Mouse (Mus musculus) intestine, embryonic 15.5 days (tissue): ENCODE measurements around the gene Tm4sf20. TPM values are rescaled to one million over a fixed set of nuclear protein-coding genes. Genes with fewer than 3 reads are reported as not detected.

Source experiments
- ATAC-seq: fragments of 200-750 bp; cut with Nextera tagmentation; 2 replicates; pipeline ENCODE4 v1.8.0; 2017; ENCODE audit warnings: moderate TSS enrichment, moderate library complexity
- H3K27ac ChIP-seq: fragments of 300-500 bp; sonication (generic); 2 replicates; pipeline ENCODE4 v1.5.1; 2015; ENCODE audit warnings: mild to moderate bottlenecking, inconsistent platforms
- H3K27me3 ChIP-seq: fragments of 300-500 bp; sonication (generic); replicated peaks from 2 replicates; pipeline ENCODE4 v1.6.1; 2015; ENCODE audit warnings: inconsistent platforms
- H3K36me3 ChIP-seq: fragments of 300-500 bp; sonication (generic); 2 replicates; pipeline ENCODE4 v1.6.1; 2015; ENCODE audit warnings: inconsistent platforms
- H3K4me1 ChIP-seq: fragments of 300-500 bp; sonication (generic); replicated peaks from 2 replicates; pipeline ENCODE4 v1.6.1; 2015; ENCODE audit warnings: inconsistent platforms
- H3K4me2 ChIP-seq: fragments of 300-500 bp; sonication (generic); replicated peaks from 2 replicates; pipeline ENCODE4 v1.6.1; 2015; ENCODE audit warnings: mild to moderate bottlenecking, inconsistent platforms
- H3K4me3 ChIP-seq: fragments of 300-500 bp; sonication (generic); replicated peaks from 2 replicates; pipeline ENCODE4 v1.5.1; 2015; ENCODE audit warnings: inconsistent platforms
- H3K9ac ChIP-seq: fragments of 300-500 bp; sonication (generic); 2 replicates; pipeline ENCODE4 v1.6.1; 2015; ENCODE audit warnings: inconsistent platforms
- H3K9me3 ChIP-seq: fragments of 300-500 bp; sonication (generic); 2 replicates; pipeline ENCODE4 v1.6.1; 2016; ENCODE audit warnings: inconsistent platforms
- WGBS: fragments of 180-500 bp; shearing (Covaris S2); methylation state at CpG from one replicate; pipeline ENCODE4 v1.1.7; 2015; 5-methylcytosine and 5-hydroxymethylcytosine counted together
- polyA plus RNA-seq: library from polyadenylated mRNA; unstranded; fragments of >200 nt; fragmentation: Nextera tagmentation; extraction: Ambion mirVana; gene quantifications from 2 replicates; pipeline ENCODE4 v1.2.1, GENCODE M21; 2015

Tm4sf20 gene
- polyA plus RNA-seq, 1 experiment from 2014 or later = 153 TPM

GRCm38 (mm10) chr1:82795702-82796443 is 27.6 kb upstream of the Tm4sf20 start:
- H3K4me2 ChIP-seq = no peak overlapping the region
- no peaks in the 10 kb centered on the region for H3K9me3 ChIP-seq
- H3K4me1 ChIP-seq = no peaks in the 10 kb centered on the region
- ATAC-seq = no peak
- no peaks in the 10 kb centered on the region for H3K27me3 ChIP-seq
- no peak overlapping the region for H3K9ac ChIP-seq
- H3K4me3 ChIP-seq = no peak overlapping the region
- WGBS = 56% methylated on average over 18 of the region's 18 CpGs
- no peaks in the 10 kb centered on the region for H3K36me3 ChIP-seq
- no peak overlapping the region for H3K27ac ChIP-seq

- Histone ChIP-seq H3K4me2 (no peak overlapping the region), H3K27ac (no peak overlapping the region), H3K4me3 (no peak overlapping the region), H3K4me1 (no peaks in the 10 kb centered on the region), H3K36me3 (no peaks in the 10 kb centered on the region), H3K9ac (no peak overlapping the region), H3K27me3 (no peaks in the 10 kb centered on the region), H3K9me3 (no peaks in the 10 kb centered on the region)
- 0 out of 2 replicates have a peak, but pooled peaks have one; percentile 20 for ATAC-seq
- 81% methylated on average over 2 of the region's 2 CpGs for WGBS
Observed at GRCm38 (mm10) chr1:82795211-82795610, 26.9 kb upstream of the Tm4sf20 start.

- no peaks in the 10 kb centered on the region for H3K36me3 ChIP-seq
Observed at GRCm38 (mm10) chr1:82793986-82794385, 25.7 kb upstream of the Tm4sf20 start.

GRCm38 (mm10) chr1:82793110-82793509 is 24.8 kb upstream of the Tm4sf20 start:
- Histone ChIP-seq H3K9ac (no peak overlapping the region), H3K27me3 (no peaks in the 10 kb centered on the region), H3K4me3 (no peak overlapping the region), H3K4me1 (no peaks in the 10 kb centered on the region), H3K36me3 (no peaks in the 10 kb centered on the region), H3K27ac (no peak overlapping the region), H3K4me2 (no peak overlapping the region), H3K9me3 (no peaks in the 10 kb centered on the region)
- WGBS = 79% methylated on average over 3 of the region's 3 CpGs
- ATAC-seq = no peak

More at GRCm38 (mm10) chr1:82793986-82794385, 25.7 kb upstream of the Tm4sf20 start:
- no peak for ATAC-seq
- WGBS = 69% methylated on average over 4 of the region's 4 CpGs
- H3K4me3 ChIP-seq = no peak overlapping the region
- no peaks in the 10 kb centered on the region for H3K27me3 ChIP-seq
- no peaks in the 10 kb centered on the region for H3K9me3 ChIP-seq
- H3K9ac ChIP-seq = no peak overlapping the region
- H3K27ac ChIP-seq = no peak overlapping the region
- H3K4me2 ChIP-seq = no peak overlapping the region
- no peaks in the 10 kb centered on the region for H3K4me1 ChIP-seq

- H3K4me1 ChIP-seq = no peaks in the 10 kb centered on the region
- no peaks in the 10 kb centered on the region for H3K9me3 ChIP-seq
- H3K27ac ChIP-seq = no peak overlapping the region
- no peaks in the 10 kb centered on the region for H3K27me3 ChIP-seq
- no peak overlapping the region for H3K4me2 ChIP-seq
- ATAC-seq = no peak
- no peaks in the 10 kb centered on the region for H3K36me3 ChIP-seq
- H3K4me3 ChIP-seq = no peak overlapping the region
- no peak overlapping the region for H3K9ac ChIP-seq
- 94% methylated on average over 6 of the region's 6 CpGs for WGBS
Observed at GRCm38 (mm10) chr1:82792238-82792637, 24.0 kb upstream of the Tm4sf20 start.

- 83% methylated on average over 11 of the region's 11 CpGs for WGBS
- H3K27me3 ChIP-seq = no peaks in the 10 kb centered on the region
- H3K9ac ChIP-seq = no peak overlapping the region
- no peaks in the 10 kb centered on the region for H3K9me3 ChIP-seq
- no peak for ATAC-seq
- no peaks in the 10 kb centered on the region for H3K4me1 ChIP-seq
- H3K4me3 ChIP-seq = no peak overlapping the region
- H3K27ac ChIP-seq = no peak overlapping the region
- H3K4me2 ChIP-seq = no peak overlapping the region
- H3K36me3 ChIP-seq = no peaks in the 10 kb centered on the region
Observed at GRCm38 (mm10) chr1:82791105-82791504, 22.8 kb upstream of the Tm4sf20 start.

- H3K27ac ChIP-seq = no peak overlapping the region
- no peaks in the 10 kb centered on the region for H3K27me3 ChIP-seq
- WGBS = 60% methylated on average over 7 of the region's 7 CpGs
- no peak overlapping the region for H3K4me3 ChIP-seq
- no peak overlapping the region for H3K4me2 ChIP-seq
- H3K9ac ChIP-seq = no peak overlapping the region
- ATAC-seq = no peak
- 0 out of 2 replicates have a peak, but pooled peaks cover 4% of the 10 kb centered on the region for H3K4me1 ChIP-seq
- H3K9me3 ChIP-seq = no peaks in the 10 kb centered on the region
- no peaks in the 10 kb centered on the region for H3K36me3 ChIP-seq
Observed at GRCm38 (mm10) chr1:82788070-82788469, 19.8 kb upstream of the Tm4sf20 start.

GRCm38 (mm10) chr1:82787414-82787813 is 19.2 kb upstream of the Tm4sf20 start:
- Histone ChIP-seq H3K4me2 (no peak overlapping the region), H3K9me3 (no peaks in the 10 kb centered on the region), H3K27ac (no peak overlapping the region), H3K4me3 (no peak overlapping the region), H3K9ac (no peak overlapping the region), H3K4me1 (0 out of 2 replicates have a peak, but pooled peaks cover 4% of the 10 kb centered on the region), H3K27me3 (no peaks in the 10 kb centered on the region), H3K36me3 (no peaks in the 10 kb centered on the region)
- 1% methylated on average over 2 of the region's 2 CpGs for WGBS
- peak; percentile 82 for ATAC-seq

GRCm38 (mm10) chr1:82785546-82785945 is 17.3 kb upstream of the Tm4sf20 start:
- no peak overlapping the region for H3K27ac ChIP-seq
- no peaks in the 10 kb centered on the region for H3K9me3 ChIP-seq
- H3K36me3 ChIP-seq = no peaks in the 10 kb centered on the region
- no peak overlapping the region for H3K4me3 ChIP-seq
- H3K4me1 ChIP-seq = 0 out of 2 replicates have a peak, but pooled peaks cover 4% of the 10 kb centered on the region
- no peak overlapping the region for H3K4me2 ChIP-seq
- peak; percentile 56; the same call in 1 of the 2 replicates for ATAC-seq
- H3K27me3 ChIP-seq = no peaks in the 10 kb centered on the region
- no peak overlapping the region for H3K9ac ChIP-seq
- 59% methylated on average over 6 of the region's 6 CpGs for WGBS

- Histone ChIP-seq H3K27me3 (no peaks in the 10 kb centered on the region), H3K9ac (no peak overlapping the region), H3K9me3 (no peaks in the 10 kb centered on the region), H3K27ac (no peak overlapping the region), H3K4me3 (no peak overlapping the region), H3K4me2 (no peak overlapping the region), H3K4me1 (0 out of 2 replicates have a peak, but pooled peaks cover 4% of the 10 kb centered on the region), H3K36me3 (no peaks in the 10 kb centered on the region)
- no peak for ATAC-seq
- 72% methylated on average over 3 of the region's 3 CpGs for WGBS
Observed at GRCm38 (mm10) chr1:82783559-82783958, 15.3 kb upstream of the Tm4sf20 start.

GRCm38 (mm10) chr1:82779388-82779966 is 11.2 kb upstream of the Tm4sf20 start:
- H3K4me3 ChIP-seq = no peak overlapping the region
- H3K4me1 ChIP-seq = no peaks in the 10 kb centered on the region
- no peak overlapping the region for H3K27ac ChIP-seq
- H3K9me3 ChIP-seq = no peaks in the 10 kb centered on the region
- H3K27me3 ChIP-seq = no peaks in the 10 kb centered on the region
- WGBS = 76% methylated on average over 6 of the region's 6 CpGs
- H3K36me3 ChIP-seq = no peaks in the 10 kb centered on the region
- no peak overlapping the region for H3K4me2 ChIP-seq
- ATAC-seq = peak; percentile 76
- H3K9ac ChIP-seq = no peak overlapping the region

GRCm38 (mm10) chr1:82775293-82775692 is 7.0 kb upstream of the Tm4sf20 start:
- ATAC-seq = no peak
- H3K27me3 ChIP-seq = no peaks in the 10 kb centered on the region
- H3K27ac ChIP-seq = no peak overlapping the region
- no peaks in the 10 kb centered on the region for H3K36me3 ChIP-seq
- WGBS = 89% methylated on average over 4 of the region's 4 CpGs
- no peak overlapping the region for H3K4me2 ChIP-seq
- no peak overlapping the region for H3K9ac ChIP-seq
- no peaks in the 10 kb centered on the region for H3K4me1 ChIP-seq
- no peak overlapping the region for H3K4me3 ChIP-seq
- H3K9me3 ChIP-seq = no peaks in the 10 kb centered on the region

GRCm38 (mm10) chr1:82773208-82773607 is 4.9 kb upstream of the Tm4sf20 start:
- 68% methylated on average over 5 of the region's 5 CpGs for WGBS
- no peak for ATAC-seq
- Histone ChIP-seq H3K4me1 (no peaks in the 10 kb centered on the region), H3K4me2 (no peak overlapping the region), H3K27me3 (no peaks in the 10 kb centered on the region), H3K4me3 (no peak overlapping the region), H3K27ac (no peak overlapping the region), H3K36me3 (no peaks in the 10 kb centered on the region), H3K9ac (no peak overlapping the region), H3K9me3 (no peaks in the 10 kb centered on the region)
